8 mouse cellular contexts compared by ENCODE assay signal in the genomic region with DNA sequence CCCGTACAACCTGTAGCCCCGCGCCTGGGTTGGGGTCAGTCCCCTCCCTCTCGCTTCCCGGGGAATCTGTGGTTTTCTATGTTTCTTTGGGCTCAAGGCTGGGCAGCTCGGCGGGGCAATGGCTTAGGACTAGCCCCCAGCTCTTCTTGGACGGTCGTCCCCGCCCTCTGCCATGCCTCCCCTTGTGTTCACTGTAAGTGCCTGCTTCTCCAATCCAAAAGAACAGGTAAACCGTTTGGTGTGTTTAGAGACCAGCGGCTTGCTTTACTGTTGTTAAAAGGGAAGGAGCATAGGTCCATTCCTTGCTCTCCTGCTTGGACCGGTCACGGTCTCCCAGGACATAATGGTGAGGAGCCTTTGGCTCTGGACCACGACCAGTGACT. TPM values are rescaled to one million over a fixed set of nuclear protein-coding genes. Genes with fewer than 3 reads are reported as not detected.
DNase-seq lines count a peak whose midpoint lies in the region; ATAC-seq and TF ChIP-seq lines count a peak whose summit lies in the region.

No protein-coding gene starts in this region.

- 0 out of 2 replicates have a peak, but pooled peaks have one; percentile 1 for TF ChIP-seq CTCF in hindbrain, postnatal 0 days (IDR thresholded peaks at IDR 0.05; ENCODE audit: low read depth)

- no peak overlapping the region for H3K27ac ChIP-seq in hindbrain, postnatal 0 days
- no peak overlapping the region for H3K27ac ChIP-seq in midbrain, embryonic 15.5 days

- 4% methylated on average over 15 of the region's 15 CpGs for WGBS in hindbrain, postnatal 0 days
- WGBS in midbrain, embryonic 15.5 days = 2% methylated on average over 15 of the region's 15 CpGs

- peaks cover 19% of the 10 kb centered on the region for H3K4me1 ChIP-seq in megakaryocyte, embryonic 14.5 days
- no peaks in the 10 kb centered on the region for H3K4me1 ChIP-seq in hindbrain, postnatal 0 days (ENCODE audit: insufficient read depth, low read length)
- H3K4me1 ChIP-seq in midbrain, embryonic 15.5 days = peaks cover 18% of the 10 kb centered on the region

- H3K9me3 ChIP-seq in megakaryocyte, embryonic 14.5 days = peaks cover 3% of the 10 kb centered on the region; the same call in 1 of the 2 replicates
- H3K9me3 ChIP-seq in hindbrain, postnatal 0 days (ENCODE audit: low read length) = no peaks in the 10 kb centered on the region
- no peaks in the 10 kb centered on the region for H3K9me3 ChIP-seq in midbrain, embryonic 15.5 days

- H3K9ac ChIP-seq in hindbrain, postnatal 0 days (replicated peaks; ENCODE audit: low read length) = peak overlapping the region; percentile 76
- H3K9ac ChIP-seq in midbrain, embryonic 15.5 days = peak overlapping the region; percentile 66

- H3K4me2 ChIP-seq in hindbrain, postnatal 0 days (ENCODE audit: low read depth, low read length) = peak overlapping the region; percentile 87
- peak overlapping the region; percentile 98 for H3K4me2 ChIP-seq in midbrain, embryonic 15.5 days

- H3K4me3 ChIP-seq in megakaryocyte, embryonic 14.5 days (replicated peaks) = peak overlapping the region; percentile 92
- peak overlapping the region; percentile 73 for H3K4me3 ChIP-seq in hindbrain, postnatal 0 days (ENCODE audit: low read length)
- H3K4me3 ChIP-seq in midbrain, embryonic 15.5 days = peak overlapping the region; percentile 75

- H3K27me3 ChIP-seq in megakaryocyte, embryonic 14.5 days (replicated peaks) = peaks cover 75% of the 10 kb centered on the region
- H3K27me3 ChIP-seq in hindbrain, postnatal 0 days (ENCODE audit: insufficient read depth, low read length) = no peaks in the 10 kb centered on the region
- peaks cover 4% of the 10 kb centered on the region; the same call in 1 of the 2 replicates for H3K27me3 ChIP-seq in midbrain, embryonic 15.5 days (replicated peaks)

- no peak for ATAC-seq in CD4-positive, CD25-positive, alpha-beta regulatory T cell, adult 4 months
- ATAC-seq in megakaryocyte, adult 5-6 weeks (ENCODE audit: poor library complexity, severe bottlenecking) = no peak
- peak; percentile 44 for ATAC-seq in hindbrain, postnatal 0 days
- ATAC-seq in midbrain, embryonic 15.5 days (replicated peaks) = no peak
- ATAC-seq in erythroid progenitor cell, adult 5-6 weeks (replicated peaks; ENCODE audit: low FRiP score, poor library complexity, severe bottlenecking) = no peak

- peak; percentile 37 for DNase-seq in CD4-positive, CD25-positive, alpha-beta regulatory T cell, adult 2 months (ENCODE audit: low read depth, low spot score)
- peak; percentile 7 for DNase-seq in hindbrain, postnatal 0 days (ENCODE audit: low spot score)
- no peak for DNase-seq in adipocyte (ENCODE audit: low spot score)

- H3K36me3 ChIP-seq in megakaryocyte, embryonic 14.5 days (replicated peaks; ENCODE audit: low read length) = no peaks in the 10 kb centered on the region
- H3K36me3 ChIP-seq in hindbrain, postnatal 0 days (ENCODE audit: insufficient read depth, low read length) = no peaks in the 10 kb centered on the region
- no peaks in the 10 kb centered on the region for H3K36me3 ChIP-seq in midbrain, embryonic 15.5 days (replicated peaks)

RNA-seq across cellular contexts. Expression of a gene that starts 1.2 kb away (rescaled TPM):
- polyA plus RNA-seq in CD4-positive, CD25-positive, alpha-beta regulatory T cell, adult 4 months (2017; shearing (Covaris generic)) = 1 to 10 TPM in 1 of 2 experiments, under 1 TPM in 1; 0.85 to 2.9 TPM
- 0.03 TPM in 1 of 2 replicates, not detected in the other for polyA plus RNA-seq in megakaryocyte, embryonic 14.5 days (2012; ENCODE audit: insufficient read depth, low replicate concordance)
- total RNA-seq in megakaryocyte, adult 5-6 weeks (2015) = 0.09 TPM in 1 of 2 replicates, not detected in the other
- total RNA-seq in megakaryocyte, adult 5-6 weeks (2017) = 0.57 TPM in 1 of 2 replicates, not detected in the other
- 29.0 and 32.0 TPM in 2 replicates for total RNA-seq in hindbrain, postnatal 0 days (2014; rRNA removed)
- polyA plus RNA-seq in hindbrain, postnatal 0 days (2015; fragmentation: Nextera tagmentation; extraction: Ambion mirVana) = 4.8 and 5.2 TPM in 2 replicates
- 3.4 and 4.6 TPM in 2 replicates for polyA plus RNA-seq in midbrain, embryonic 15.5 days (2015; fragmentation: Nextera tagmentation; extraction: Ambion mirVana)
- total RNA-seq in erythroid progenitor cell, adult 5-6 weeks (2015; ENCODE audit: low replicate concordance) = not detected in 2 replicates
- total RNA-seq in erythroid progenitor cell, adult 5-6 weeks (2017; ENCODE audit: low replicate concordance) = not detected in 2 replicates
